Mouse (Mus musculus): Measurements from ENCODE around the gene Lrmda. TPM values are rescaled to one million over a fixed set of nuclear protein-coding genes. Genes with fewer than 3 reads are reported as not detected.

The Lrmda gene
- total and polyA plus RNA-seq, 3 experiments: 5.1 to 5.9 TPM; not detected in 1

GRCm38 (mm10) chr14:22509747-22510530 lies 490.4 kb downstream of the Lrmda start:
- Histone ChIP-seq H3K27ac (ENCODE audit: control insufficient read depth, low read depth, low read length) (no peak overlapping the region), H3K79me2 (ENCODE audit: control insufficient read depth, insufficient read depth, low read length, poor library complexity) (no peaks in the 10 kb centered on the region), H3K4me1 (ENCODE audit: control insufficient read depth in 1 of 2, insufficient read depth in 2 of 2, low read length in 2 of 2) (no peaks in the 10 kb centered on the region), H3K9ac (ENCODE audit: control insufficient read depth, low read depth, low read length, poor library complexity, severe bottlenecking) (no peak overlapping the region), H3K4me3 (ENCODE audit: control insufficient read depth in 1 of 2, insufficient read depth in 1 of 2, low read depth in 2 of 2, low read length in 2 of 2) (no peak overlapping the region), H3K27me3 (ENCODE audit: control insufficient read depth in 1 of 2, insufficient read depth in 2 of 2, low read length in 2 of 2) (no peaks in the 10 kb centered on the region), H3K36me3 (ENCODE audit: control insufficient read depth in 1 of 2, insufficient read depth in 2 of 2, low read length in 2 of 2) (no peaks in the 10 kb centered on the region; a peak in 3 of 4 replicates), H3K9me3 (replicated peaks; ENCODE audit: insufficient read depth, low read length) (no peaks in the 10 kb centered on the region)
- DNase-seq (ENCODE audit: low read depth, low spot score): no peak
- TF ChIP-seq ETS1 (IDR thresholded peaks at IDR 0.05; ENCODE audit: low read depth, low read length) (no peak), ZC3H11A (IDR thresholded peaks at IDR 0.05; ENCODE audit: low read depth, low read length) (no peak), UBTF (IDR thresholded peaks at IDR 0.05; ENCODE audit: borderline replicate concordance, insufficient read depth, low read depth, low read length) (no peak), ZKSCAN1 (IDR thresholded peaks at IDR 0.05; ENCODE audit: low read depth, low read length) (no peak), POLR2AphosphoS5 (IDR thresholded peaks at IDR 0.05; ENCODE audit: borderline replicate concordance, low read depth, low read length) (no peak)

- no peak for DNase-seq (ENCODE audit: low read depth, low spot score)
- Histone ChIP-seq H3K4me1 (ENCODE audit: control insufficient read depth in 1 of 2, insufficient read depth in 2 of 2, low read length in 2 of 2) (no peaks in the 10 kb centered on the region), H3K36me3 (ENCODE audit: control insufficient read depth in 1 of 2, insufficient read depth in 2 of 2, low read length in 2 of 2) (no peaks in the 10 kb centered on the region; a peak in 3 of 4 replicates), H3K27ac (ENCODE audit: control insufficient read depth, low read depth, low read length) (no peak overlapping the region), H3K4me3 (ENCODE audit: control insufficient read depth in 1 of 2, insufficient read depth in 1 of 2, low read depth in 2 of 2, low read length in 2 of 2) (no peak overlapping the region), H3K79me2 (ENCODE audit: control insufficient read depth, insufficient read depth, low read length, poor library complexity) (no peaks in the 10 kb centered on the region), H3K9ac (ENCODE audit: control insufficient read depth, low read depth, low read length, poor library complexity, severe bottlenecking) (no peak overlapping the region), H3K9me3 (replicated peaks; ENCODE audit: insufficient read depth, low read length) (no peaks in the 10 kb centered on the region), H3K27me3 (ENCODE audit: control insufficient read depth in 1 of 2, insufficient read depth in 2 of 2, low read length in 2 of 2) (no peaks in the 10 kb centered on the region)
- TF ChIP-seq MAZ (IDR thresholded peaks at IDR 0.05; ENCODE audit: low read depth, low read length): no peak
- TF ChIP-seq RAD21 (IDR thresholded peaks at IDR 0.05; ENCODE audit: low read depth, low read length): no peak
- no peak for TF ChIP-seq KAT2A (conservative IDR thresholded peaks at IDR 0.05; ENCODE audit: low read depth, low read length)
- no peak for TF ChIP-seq MYB (IDR thresholded peaks at IDR 0.05; ENCODE audit: low read depth, low read length)
- TF ChIP-seq HCFC1 (IDR thresholded peaks at IDR 0.05; ENCODE audit: low read depth, low read length): no peak
- no peak for TF ChIP-seq MAX (IDR thresholded peaks at IDR 0.05; ENCODE audit: low read length)
Observed at GRCm38 (mm10) chr14:22510531-22510785, 490.9 kb downstream of the Lrmda start.

GRCm38 (mm10) chr14:22514362-22515084 lies 495.0 kb downstream of the Lrmda start:
- Histone ChIP-seq H3K27me3 (ENCODE audit: control insufficient read depth in 1 of 2, insufficient read depth in 2 of 2, low read length in 2 of 2) (no peaks in the 10 kb centered on the region), H3K4me3 (ENCODE audit: control insufficient read depth in 1 of 2, insufficient read depth in 1 of 2, low read depth in 2 of 2, low read length in 2 of 2) (no peak overlapping the region), H3K9me3 (replicated peaks; ENCODE audit: insufficient read depth, low read length) (no peaks in the 10 kb centered on the region), H3K79me2 (ENCODE audit: control insufficient read depth, insufficient read depth, low read length, poor library complexity) (no peaks in the 10 kb centered on the region), H3K4me1 (ENCODE audit: control insufficient read depth in 1 of 2, insufficient read depth in 2 of 2, low read length in 2 of 2) (no peaks in the 10 kb centered on the region), H3K36me3 (ENCODE audit: control insufficient read depth in 1 of 2, insufficient read depth in 2 of 2, low read length in 2 of 2) (no peaks in the 10 kb centered on the region; a peak in 3 of 4 replicates), H3K27ac (ENCODE audit: control insufficient read depth, low read depth, low read length) (no peak overlapping the region), H3K9ac (ENCODE audit: control insufficient read depth, low read depth, low read length, poor library complexity, severe bottlenecking) (no peak overlapping the region)
- no peak for DNase-seq (ENCODE audit: low read depth, low spot score)
- no peak for TF ChIP-seq USF1 (IDR thresholded peaks at IDR 0.05; ENCODE audit: low read depth, low read length)
- TF ChIP-seq SMC3 (IDR thresholded peaks at IDR 0.05; ENCODE audit: low read depth, low read length): no peak
- no peak for TF ChIP-seq MYB (IDR thresholded peaks at IDR 0.05; ENCODE audit: low read depth, low read length)
- no peak for TF ChIP-seq CHD1 (IDR thresholded peaks at IDR 0.05; ENCODE audit: low read depth, low read length)
- TF ChIP-seq ZKSCAN1 (IDR thresholded peaks at IDR 0.05; ENCODE audit: low read depth, low read length): no peak
- TF ChIP-seq UBTF (IDR thresholded peaks at IDR 0.05; ENCODE audit: borderline replicate concordance, insufficient read depth, low read depth, low read length): no peak
- TF ChIP-seq MAX (IDR thresholded peaks at IDR 0.05; ENCODE audit: low read length): no peak
- TF ChIP-seq POLR2A (IDR thresholded peaks at IDR 0.05; ENCODE audit: control insufficient read depth in 1 of 2, insufficient read depth in 1 of 2, low read depth in 1 of 2, low read length in 2 of 2, poor library complexity in 1 of 2): no peak
